Mouse (Mus musculus) 3T3-L1 (cell line): ENCODE measurements around the gene Cd3eap.

Experiments
- DNase-seq: peaks from one replicate; pipeline ENCODE4 v3.0.0-alpha.2; 2015; ENCODE audit warnings: low read depth, low spot score

The Cd3eap gene

DNA sequence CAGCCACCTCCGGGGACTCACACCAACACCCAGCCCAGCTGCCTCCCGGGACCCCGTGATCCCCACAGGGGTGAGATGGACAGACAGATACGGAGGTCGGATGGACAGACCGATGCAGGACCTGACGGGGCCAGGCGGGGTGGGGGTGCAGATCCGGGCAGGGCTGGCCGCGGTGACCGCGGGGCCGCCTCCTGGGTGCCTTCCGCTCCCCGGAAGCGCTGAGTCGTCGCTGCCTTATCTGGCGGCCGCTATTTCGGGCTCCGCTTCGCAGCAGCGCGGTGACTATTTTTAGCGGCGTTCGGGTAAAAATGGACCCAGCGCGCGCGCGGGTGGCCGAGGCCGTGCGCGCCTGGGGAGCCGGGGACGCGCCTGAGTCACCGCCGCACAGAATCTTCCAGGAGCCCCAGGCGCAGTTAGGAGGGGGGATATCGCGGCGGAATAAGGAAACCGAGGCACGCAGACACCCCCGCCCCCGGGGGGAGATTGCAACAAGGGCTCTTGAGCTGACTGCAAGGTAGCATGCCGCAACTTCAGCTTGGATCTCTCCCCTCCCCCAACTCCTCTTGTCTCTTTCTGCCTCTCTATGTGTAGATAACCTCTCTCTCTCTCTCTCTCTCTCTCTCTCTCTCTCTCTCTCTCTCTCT, 26.5 kb downstream of the Cd3eap start:
- DNase-seq, result peak; percentile 67

- DNase-seq, result peak; percentile 72
Observed at GRCm38 (mm10) chr7:19331910-19332309, 27.4 kb downstream of the Cd3eap start.

- no peak for DNase-seq
Observed at GRCm38 (mm10) chr7:19328425-19328824, 30.9 kb downstream of the Cd3eap start.

- no peak for DNase-seq
Observed at GRCm38 (mm10) chr7:19327782-19328181, 31.5 kb downstream of the Cd3eap start.

GRCm38 (mm10) chr7:19327128-19327527, 32.2 kb downstream of the Cd3eap start:
- DNase-seq, result peak; percentile 88

- peak; percentile 60 for DNase-seq
Observed at GRCm38 (mm10) chr7:19326359-19326758, 32.9 kb downstream of the Cd3eap start.

- no peak for DNase-seq
Observed at GRCm38 (mm10) chr7:19325262-19326199, 33.8 kb downstream of the Cd3eap start.

DNA sequence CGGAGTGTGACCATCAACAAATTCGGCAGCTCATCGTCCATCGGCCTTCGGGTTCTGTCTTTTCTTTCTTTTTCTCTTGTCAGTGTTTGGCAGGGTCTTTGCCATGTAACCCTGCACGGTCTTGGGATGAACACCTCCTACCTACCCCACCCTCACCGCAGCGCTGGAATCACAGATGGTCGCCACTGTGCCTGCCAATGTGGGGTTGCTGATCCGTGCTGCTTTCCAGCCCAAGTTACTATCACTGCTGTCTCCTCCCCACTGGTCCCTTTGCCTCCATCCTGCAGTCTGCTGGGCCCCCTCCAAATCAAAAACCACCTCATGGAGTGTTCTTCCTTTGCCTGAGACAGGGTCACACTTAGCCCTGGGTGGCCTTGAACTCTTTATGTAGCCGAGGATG, 35.1 kb downstream of the Cd3eap start:
- DNase-seq, result no peak

DNA sequence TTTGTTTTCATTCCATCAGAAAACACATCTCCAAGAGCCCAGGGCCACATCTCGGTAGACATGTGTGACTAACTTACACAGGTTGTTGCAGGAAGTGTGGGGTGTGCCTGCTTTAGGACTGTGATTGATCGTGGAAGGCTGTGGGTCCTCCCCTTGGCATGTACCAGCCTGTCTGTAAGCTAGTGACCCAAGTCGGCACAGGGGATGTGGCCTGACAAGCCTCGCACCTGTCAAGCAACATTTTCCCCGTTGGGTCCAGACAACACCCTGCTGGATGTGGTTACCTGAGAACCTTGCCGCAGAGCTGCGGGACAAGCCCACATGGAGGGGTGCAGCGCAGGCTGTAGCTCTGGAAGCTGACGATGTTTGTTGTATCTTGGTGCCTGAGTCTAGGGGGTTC, 36.8 kb downstream of the Cd3eap start:
- no peak for DNase-seq

- DNase-seq, result no peak
Observed at GRCm38 (mm10) chr7:19321464-19321863, 37.8 kb downstream of the Cd3eap start.

DNA sequence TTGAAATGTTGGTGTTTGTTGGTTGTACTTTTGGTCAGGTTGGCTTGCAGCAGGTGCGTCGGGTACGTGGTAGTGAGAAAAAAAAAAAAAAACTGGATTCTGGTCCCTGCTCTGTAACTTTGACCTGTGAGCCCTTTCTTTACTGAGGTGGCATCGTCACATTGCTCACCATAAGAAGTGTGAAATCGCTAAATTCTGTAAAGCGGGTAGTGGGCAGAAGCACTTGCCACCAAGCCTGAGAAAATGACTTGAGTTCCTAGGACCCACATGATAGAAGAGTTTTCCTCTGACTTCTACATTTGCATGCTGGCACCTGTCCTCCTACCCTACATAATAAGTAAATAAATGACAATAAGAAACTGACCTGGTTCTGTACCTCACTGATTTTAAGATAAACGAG, 38.6 kb downstream of the Cd3eap start:
- DNase-seq, result no peak

DNA sequence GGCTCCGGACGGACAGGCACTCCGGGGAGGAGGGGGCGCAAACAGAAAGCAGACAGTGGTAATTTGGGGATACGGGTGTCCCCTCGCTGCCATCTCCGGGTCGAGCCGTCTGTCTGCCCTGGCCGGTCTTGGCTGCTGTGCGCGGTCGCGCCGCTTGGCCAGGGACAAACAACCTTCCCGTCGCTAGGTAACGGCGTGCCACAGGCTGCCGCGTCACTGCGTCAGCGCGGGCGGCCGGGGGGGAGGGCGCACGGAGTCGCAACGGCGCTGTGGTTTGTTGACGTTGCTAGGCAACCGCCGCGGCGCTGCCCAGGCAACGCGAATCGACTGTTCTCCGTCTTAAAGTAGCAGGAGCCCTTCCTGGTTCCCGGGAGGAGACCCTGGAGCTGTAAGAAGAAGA, 39.4 kb downstream of the Cd3eap start:
- DNase-seq, result peak; percentile 89

DNA sequence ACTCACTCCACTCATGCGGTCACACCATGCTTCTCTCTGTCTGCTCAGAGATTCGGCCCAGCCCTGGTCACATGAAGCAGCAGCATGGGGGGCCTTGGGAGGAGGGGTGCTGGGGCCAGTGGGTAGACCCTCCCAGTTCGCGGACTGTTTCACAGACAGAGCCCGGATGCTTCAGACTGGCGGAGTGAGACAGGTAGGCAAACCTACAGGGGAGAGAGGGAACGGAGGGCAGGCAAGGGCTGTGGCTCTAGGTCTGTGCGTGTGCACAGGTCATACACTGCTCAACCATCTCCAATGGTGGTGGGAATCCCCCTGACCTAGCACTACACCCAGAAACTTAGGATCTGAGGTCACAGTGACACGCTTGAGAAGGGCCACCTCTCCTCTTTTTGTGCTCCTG, 39.8 kb downstream of the Cd3eap start:
- DNase-seq, result no peak

DNA sequence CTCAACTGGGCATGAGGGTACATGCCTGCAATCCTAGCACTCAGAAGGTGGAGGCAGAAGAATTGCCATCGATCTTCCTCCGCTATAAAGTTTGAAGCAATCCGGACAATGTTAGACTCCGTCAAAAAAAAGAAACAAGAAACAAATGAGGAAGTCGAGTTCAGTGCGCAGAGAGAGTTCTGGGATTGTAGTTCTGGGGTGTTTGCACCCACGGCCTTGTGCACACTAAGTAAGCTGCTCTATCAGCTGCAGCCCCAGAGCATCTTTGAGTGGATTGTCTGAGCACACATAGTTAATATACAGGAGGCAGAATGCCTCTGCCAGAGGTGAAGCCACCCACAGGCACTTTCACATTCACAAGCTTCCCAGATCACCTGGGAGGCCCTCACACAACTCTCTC, 40.6 kb downstream of the Cd3eap start:
- DNase-seq, result no peak

DNA sequence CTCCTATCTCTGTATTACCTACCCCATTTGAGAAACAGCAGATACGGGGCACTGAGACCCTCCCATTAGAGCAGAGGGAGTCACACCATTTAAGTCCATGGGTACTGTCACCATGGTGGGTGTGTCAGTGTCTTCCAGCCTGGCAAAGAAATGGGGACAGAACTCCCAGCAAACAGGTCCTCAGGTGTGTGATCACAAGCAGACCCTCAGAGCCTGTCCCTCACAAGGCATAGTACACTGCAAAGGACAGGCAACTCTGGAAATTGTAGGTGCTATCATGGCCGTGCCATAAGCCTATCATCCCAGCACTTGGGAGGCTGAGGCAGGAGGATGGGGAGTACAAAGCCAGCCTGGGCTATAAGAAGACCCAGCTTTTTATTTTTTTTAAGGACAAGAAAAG, 41.1 kb downstream of the Cd3eap start:
- no peak for DNase-seq

GRCm38 (mm10) chr7:19316451-19317161, 42.7 kb downstream of the Cd3eap start:
- peak; percentile 81 for DNase-seq

DNA sequence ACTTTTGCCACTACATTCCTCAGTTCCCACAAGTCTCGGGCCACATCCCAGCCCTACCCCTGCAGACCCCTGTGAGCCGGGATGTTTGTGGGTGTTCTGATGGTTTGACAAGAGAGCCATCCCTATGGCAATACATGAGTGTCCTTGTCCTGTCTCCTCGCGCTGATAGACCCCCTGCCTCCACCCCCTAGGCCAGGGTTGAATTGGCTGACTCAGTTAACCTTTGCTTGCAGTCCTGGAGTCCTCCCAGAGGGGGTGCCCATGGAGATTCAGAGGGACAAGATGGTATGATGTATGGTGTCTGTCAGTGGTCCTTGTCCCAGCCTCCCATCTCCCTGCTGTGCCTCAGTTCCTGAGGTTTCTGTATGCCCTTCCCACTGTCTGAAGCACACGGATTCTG, 45.2 kb downstream of the Cd3eap start:
- DNase-seq, result no peak

- DNase-seq, result no peak
Observed at GRCm38 (mm10) chr7:19311991-19312390, 47.3 kb downstream of the Cd3eap start.

DNA sequence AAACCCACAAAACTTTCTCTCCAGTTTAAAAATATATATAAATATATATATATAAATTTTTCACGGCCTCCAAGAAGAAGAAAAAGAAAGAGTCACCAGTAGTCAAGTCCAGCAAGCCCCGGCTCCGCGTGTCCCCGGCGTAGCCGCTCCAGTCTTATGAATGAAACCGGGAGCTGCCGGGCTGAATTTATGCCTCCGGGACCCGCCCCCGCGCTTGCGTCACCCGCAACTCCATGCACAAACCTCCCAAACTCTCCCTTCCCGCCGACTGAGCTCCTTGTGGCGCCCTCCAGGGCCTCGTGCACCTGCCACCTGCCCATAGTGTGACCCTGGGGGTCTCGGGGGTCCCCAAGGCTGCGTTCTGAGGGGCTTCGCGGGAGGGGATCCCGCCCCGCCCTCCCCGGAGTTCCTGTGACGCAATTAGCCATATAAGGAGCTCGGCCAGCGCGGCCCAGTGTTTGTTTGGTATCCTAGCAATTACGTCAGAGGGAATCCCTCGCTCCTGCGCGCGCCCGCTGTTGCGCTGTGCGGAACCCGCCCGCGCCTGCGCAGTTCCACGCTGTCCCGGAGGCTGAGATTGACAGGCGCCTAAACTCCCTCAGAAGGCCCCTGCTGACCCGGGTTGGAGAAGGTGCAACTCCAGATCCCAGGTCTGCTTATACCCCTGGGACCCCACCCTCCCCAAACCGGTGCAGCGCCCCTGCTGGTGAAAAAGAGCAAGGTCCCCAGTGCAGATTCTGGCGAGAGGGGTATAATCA, 49.2 kb downstream of the Cd3eap start, which contains the start of gene Fosb:
Gene Fosb (minus strand): TSS at position 168 of the 758 bp plus-strand sequence.
- peak; percentile 90 for DNase-seq

- no peak for DNase-seq
Observed at GRCm38 (mm10) chr7:19309278-19309883, 49.9 kb downstream of the Cd3eap start.
